Mouse (Mus musculus) small intestine, adult 2 months (tissue): ENCODE results near the gene Foxp1.

ENCODE experiments used
- CTCF ChIP-seq: fragments of 200-500 bp; IDR thresholded peaks from 2 replicates; pipeline ENCODE4 v1.5.1; 2012; ENCODE audit warnings: low read depth, mild to moderate bottlenecking, control low read depth, inconsistent platforms, low read length, moderate library complexity, mixed read lengths; ENCODE audit not compliant: insufficient replicate concordance, insufficient read length; ENCODE audit errors: extremely low read depth
- POLR2A ChIP-seq: fragments of 200-500 bp; IDR thresholded peaks from 2 replicates; pipeline ENCODE4 v1.6.1; 2012; ENCODE audit warnings: low read depth, mild to moderate bottlenecking, control low read depth, inconsistent platforms, low read length, moderate library complexity

- TF ChIP-seq CTCF (no peak), POLR2A (no peak)
Observed at GRCm38 (mm10) chr6:99511862-99512261, 10.7 kb downstream of the Foxp1 start.
